Comparison of ENCODE assay signal across 16 mouse cellular contexts in genomic region chr10:69335611-69336010, GRCm38 (mm10). TPM values are rescaled to one million over a fixed set of nuclear protein-coding genes. Genes with fewer than 3 reads are reported as not detected.
DNase-seq lines count a peak whose midpoint lies in the region; ATAC-seq and TF ChIP-seq lines count a peak whose summit lies in the region.
"Had no signal": no experiment of that assay in that cellular context is flagged by ENCODE, and none has a peak within 500 bp of the region (broad histone marks: within the 10 kb centered on the region; RNA-seq: fewer than 3 reads in every experiment).

No protein-coding gene starts in this region.

- no peak overlapping the region for H3K4me2 ChIP-seq in hindbrain, embryonic 15.5 days
- no peak overlapping the region for H3K4me2 ChIP-seq in CH12.LX (ENCODE audit: insufficient read depth, low read depth, poor library complexity, severe bottlenecking)
- no peak overlapping the region for H3K4me2 ChIP-seq in limb, embryonic 14.5 days (replicated peaks; ENCODE audit: low read depth, low read length, severe bottlenecking)
- H3K4me2 ChIP-seq: heart, embryonic 15.5 days had no signal

- no peak for DNase-seq in hindbrain, embryonic 10.5 days (ENCODE audit: low spot score)
- DNase-seq in CH12.LX (ENCODE audit: extremely low read depth) (no peak), R1 (ENCODE audit: low read depth, low spot score) (peak; percentile 84)
- no peak for DNase-seq in limb, embryonic 14.5 days (ENCODE audit: low spot score)
- DNase-seq in ovary, adult 18-20 months (ENCODE audit: low spot score): no peak
- DNase-seq in spleen, adult 12 weeks (ENCODE audit: low spot score): no peak
- no peak for DNase-seq in kidney, adult 9 months
- DNase-seq: cerebellum, postnatal 14 days; kidney, adult 2 months; thymus, postnatal 14 days had no signal

- no peaks in the 10 kb centered on the region for H3K27me3 ChIP-seq in hindbrain, embryonic 15.5 days
- no peaks in the 10 kb centered on the region for H3K27me3 ChIP-seq in hindbrain, embryonic 10.5 days (ENCODE audit: insufficient read depth, poor library complexity, severe bottlenecking)
- no peaks in the 10 kb centered on the region for H3K27me3 ChIP-seq in CH12.LX (replicated peaks)
- no peaks in the 10 kb centered on the region for H3K27me3 ChIP-seq in limb, embryonic 14.5 days (ENCODE audit: control insufficient read depth, insufficient read depth, low read length)
- H3K27me3 ChIP-seq: heart, embryonic 15.5 days had no signal

- 84% methylated on average over 4 of the region's 4 CpGs for WGBS in hindbrain, embryonic 15.5 days
- 87% methylated on average over 4 of the region's 4 CpGs for WGBS in hindbrain, embryonic 10.5 days
- 83% methylated on average over 4 of the region's 4 CpGs for WGBS in limb, embryonic 14.5 days

- peaks cover 19% of the 10 kb centered on the region for H3K4me1 ChIP-seq in hindbrain, embryonic 15.5 days (replicated peaks)
- H3K4me1 ChIP-seq in hindbrain, embryonic 10.5 days (replicated peaks): no peaks in the 10 kb centered on the region
- H3K4me1 ChIP-seq in CH12.LX (ENCODE audit: control insufficient read depth in 1 of 2, insufficient read depth in 2 of 2): no peaks in the 10 kb centered on the region
- no peaks in the 10 kb centered on the region for H3K4me1 ChIP-seq in limb, embryonic 14.5 days (ENCODE audit: control insufficient read depth, insufficient read depth, low read length)
- H3K4me1 ChIP-seq: heart, embryonic 15.5 days; midbrain, embryonic 10.5 days had no signal

- TF ChIP-seq POLR2A in CH12.LX (IDR thresholded peaks at IDR 0.05; ENCODE audit: low read depth, low read length): peak; percentile 14; the same call in 1 of the 2 replicates
- TF ChIP-seq POLR2A in limb, embryonic 14.5 days (IDR thresholded peaks at IDR 0.05; ENCODE audit: borderline replicate concordance, extremely low read depth, insufficient read depth, insufficient read length): no peak

- no peaks in the 10 kb centered on the region for H3K79me2 ChIP-seq in CH12.LX (replicated peaks; ENCODE audit: control insufficient read depth, extremely low read depth, insufficient read depth, poor library complexity, severe bottlenecking)

- TF ChIP-seq RAD21 in CH12.LX (IDR thresholded peaks at IDR 0.05; ENCODE audit: low read depth, low read length): no peak

- in situ Hi-C loops in CH12.LX (cut with MboI; ENCODE audit: low pct_ligation_motif_present, low pct_unique_long_range_greater_than_20kb, low sequenced_read_pairs): no loop called here

- H3K36me3 ChIP-seq in hindbrain, embryonic 15.5 days: no peaks in the 10 kb centered on the region; the same call in 1 of the 2 replicates
- H3K36me3 ChIP-seq in hindbrain, embryonic 10.5 days: peaks cover 79% of the 10 kb centered on the region
- H3K36me3 ChIP-seq in CH12.LX (replicated peaks in 1 of 2; ENCODE audit: control insufficient read depth in 1 of 2, insufficient read depth in 1 of 2, low read length in 1 of 2): peaks cover 43 to 76% of the 10 kb centered on the region in 2 experiments
- peaks cover 61% of the 10 kb centered on the region for H3K36me3 ChIP-seq in limb, embryonic 14.5 days (ENCODE audit: control insufficient read depth, insufficient read depth, low read length)

- dilution Hi-C loops in CH12.LX (cut with MboI; ENCODE audit: extremely low pct_ligation_motif_present, extremely low pct_unique_long_range_greater_than_20kb, low sequenced_read_pairs): no loop called here

- H3K9me3 ChIP-seq in hindbrain, embryonic 15.5 days: no peaks in the 10 kb centered on the region
- no peaks in the 10 kb centered on the region for H3K9me3 ChIP-seq in hindbrain, embryonic 10.5 days
- H3K9me3 ChIP-seq in CH12.LX (replicated peaks; ENCODE audit: low read length): no peaks in the 10 kb centered on the region
- no peaks in the 10 kb centered on the region for H3K9me3 ChIP-seq in limb, embryonic 14.5 days (ENCODE audit: control insufficient read depth, low read length)
- H3K9me3 ChIP-seq: heart, embryonic 15.5 days; midbrain, embryonic 10.5 days had no signal

- no peak overlapping the region for H3K9ac ChIP-seq in hindbrain, embryonic 15.5 days
- H3K9ac ChIP-seq in CH12.LX (ENCODE audit: insufficient read depth, low read depth): no peak overlapping the region
- H3K9ac ChIP-seq in limb, embryonic 14.5 days (ENCODE audit: low read depth, low read length, severe bottlenecking): no peak overlapping the region
- H3K9ac ChIP-seq: heart, embryonic 15.5 days; liver, embryonic 14.5 days had no signal

- H3K27ac ChIP-seq in hindbrain, embryonic 15.5 days (replicated peaks): peak overlapping the region; percentile 61
- H3K27ac ChIP-seq in hindbrain, embryonic 10.5 days: no peak overlapping the region
- no peak overlapping the region for H3K27ac ChIP-seq in CH12.LX (ENCODE audit: insufficient read depth, low read depth)
- H3K27ac ChIP-seq in limb, embryonic 14.5 days (replicated peaks; ENCODE audit: low read depth, low read length): 0 out of 2 replicates have a peak overlapping the region, but pooled peaks have one; percentile 13
- H3K27ac ChIP-seq: heart, embryonic 15.5 days; liver, embryonic 14.5 days; midbrain, embryonic 10.5 days had no signal

- TF ChIP-seq CTCF in CH12.LX (conservative IDR thresholded peaks at IDR 0.05 in 1 of 2, IDR thresholded peaks at IDR 0.05 in 1 of 2; ENCODE audit: low read depth in 2 of 2, low read length in 2 of 2): no peak

- no peak overlapping the region for H3K4me3 ChIP-seq in hindbrain, embryonic 15.5 days
- H3K4me3 ChIP-seq in hindbrain, embryonic 10.5 days: no peak overlapping the region
- no peak overlapping the region for H3K4me3 ChIP-seq in CH12.LX (replicated peaks in 1 of 3; ENCODE audit: low read depth in 2 of 3, low read length in 2 of 3, poor library complexity in 1 of 3)
- no peak overlapping the region for H3K4me3 ChIP-seq in limb, embryonic 14.5 days (replicated peaks; ENCODE audit: low read length)
- H3K4me3 ChIP-seq: erythroblast, embryonic 14.5 days; heart, embryonic 15.5 days; midbrain, embryonic 10.5 days had no signal

- peak; percentile 47; the same call in 1 of the 2 replicates for ATAC-seq in hindbrain, embryonic 15.5 days (ENCODE audit: low FRiP score, low read depth)
- no peak for ATAC-seq in limb, embryonic 14.5 days (ENCODE audit: low FRiP score, low read depth)
- ATAC-seq: activated CD4-positive, CD25-positive, alpha-beta regulatory T cell, adult 4 months had no signal

- TF ChIP-seq EP300 in CH12.LX (IDR thresholded peaks at IDR 0.05; ENCODE audit: low read length): no peak

TF ChIP-seq in CH12.LX, 34 proteins besides CTCF, POLR2A, EP300 and RAD21:
- TF ChIP-seq POLR2AphosphoS2 (IDR thresholded peaks at IDR 0.05; ENCODE audit: low read depth, low read length) (0 out of 2 replicates have a peak, but pooled peaks have one; percentile 40), MAZ (IDR thresholded peaks at IDR 0.05; ENCODE audit: low read depth, low read length) (no peak), JUND (conservative IDR thresholded peaks at IDR 0.05; ENCODE audit: low read depth, low read length) (no peak), GABPA (IDR thresholded peaks at IDR 0.05; ENCODE audit: insufficient replicate concordance, low read depth, low read length) (no peak)

RNA-seq across cellular contexts. Expression of gene Cdk1, which starts 17.1 kb away (rescaled TPM):
- 77.9 and 99.6 TPM in 2 replicates for polyA plus RNA-seq in hindbrain, embryonic 15.5 days (2015; fragmentation: Nextera tagmentation; extraction: Ambion mirVana)
- polyA plus RNA-seq in hindbrain, embryonic 10.5 days (2016; fragmentation: Nextera tagmentation; extraction: Ambion mirVana): 410 and 491 TPM in 2 replicates
- total RNA-seq in CH12.LX (2012; rRNA removed): 244 and 294 TPM in 2 replicates
- total RNA-seq in CH12.LX (2014; rRNA removed): 768 and 838 TPM in 2 replicates
- 203 and 221 TPM in 2 replicates for polyA plus RNA-seq in CH12.LX (2012; ENCODE audit: insufficient read length, low read depth)
- 339 and 379 TPM in 2 replicates for polyA plus RNA-seq in limb, embryonic 14.5 days (2012; rRNA removed)
- polyA plus RNA-seq in limb, embryonic 14.5 days (2014; fragmentation: Nextera tagmentation; extraction: Ambion mirVana): 408 and 419 TPM in 2 replicates

Comparison
In these comparisons a context has a peak if more than half of its experiments do, and no peak if none do; other contexts are left out.
1. H3K27ac ChIP-seq: peak in hindbrain, embryonic 15.5 days (single experiment) and limb, embryonic 14.5 days (single experiment); none in hindbrain, embryonic 10.5 days (single experiment) and CH12.LX (single experiment).